Comparison of ENCODE assay signal across 8 mouse cellular contexts in genomic region chr12:85532613-85533460, GRCm38 (mm10). TPM values are rescaled to one million over a fixed set of nuclear protein-coding genes. Genes with fewer than 3 reads are reported as not detected.
DNase-seq lines count a peak whose midpoint lies in the region; ATAC-seq lines count a peak whose summit lies in the region.
"Had no signal": no experiment of that assay in that cellular context is flagged by ENCODE, and none has a peak within 500 bp of the region (broad histone marks: within the 10 kb centered on the region; RNA-seq: fewer than 3 reads in every experiment).

No protein-coding gene starts in this region.

- peak overlapping the region; percentile 33 for H3K27ac ChIP-seq in brown adipose tissue, adult 24 weeks (replicated peaks; ENCODE audit: low read depth, low read length)
- H3K27ac ChIP-seq in lung, embryonic 15.5 days, result peak overlapping the region; percentile 89
- no peak overlapping the region for H3K27ac ChIP-seq in midbrain, embryonic 13.5 days
- H3K27ac ChIP-seq: limb, embryonic 13.5 days had no signal

- intact Hi-C loops in heart, postnatal 36 days (cut with DNase I), result loop anchor here (1.0 to 5.0 kb wide), 2 partner anchors 39 to 66 kb away; partner anchors contain the start of gene Jdp2

- H3K9ac ChIP-seq in lung, embryonic 15.5 days, result no peak overlapping the region
- H3K9ac ChIP-seq in midbrain, embryonic 13.5 days (replicated peaks), result no peak overlapping the region
- H3K9ac ChIP-seq: limb, embryonic 13.5 days had no signal

- H3K36me3 ChIP-seq in lung, embryonic 15.5 days, result no peaks in the 10 kb centered on the region
- no peaks in the 10 kb centered on the region for H3K36me3 ChIP-seq in midbrain, embryonic 13.5 days
- H3K36me3 ChIP-seq: limb, embryonic 13.5 days had no signal

- peak overlapping the region; percentile 23 for H3K4me2 ChIP-seq in lung, embryonic 15.5 days
- no peak overlapping the region for H3K4me2 ChIP-seq in midbrain, embryonic 13.5 days (replicated peaks)
- H3K4me2 ChIP-seq: limb, embryonic 13.5 days had no signal

- peak; percentile 16 for DNase-seq in right cerebral cortex, adult 18-20 months
- no peak for DNase-seq in right cerebral cortex, postnatal 4 days
- peak; percentile 83 to 88 for DNase-seq in heart, postnatal 36 days
- DNase-seq in testis, postnatal 10 days (ENCODE audit: low spot score), result peak; percentile 68

- no peak overlapping the region for H3K4me3 ChIP-seq in brown adipose tissue, adult 24 weeks (ENCODE audit: insufficient read depth, low read depth, low read length)
- no peak overlapping the region for H3K4me3 ChIP-seq in lung, embryonic 15.5 days
- H3K4me3 ChIP-seq in midbrain, embryonic 13.5 days (replicated peaks), result no peak overlapping the region
- H3K4me3 ChIP-seq: limb, embryonic 13.5 days had no signal

- H3K27me3 ChIP-seq in lung, embryonic 15.5 days, result no peaks in the 10 kb centered on the region
- no peaks in the 10 kb centered on the region for H3K27me3 ChIP-seq in midbrain, embryonic 13.5 days
- H3K27me3 ChIP-seq: limb, embryonic 13.5 days had no signal

- ATAC-seq in lung, embryonic 15.5 days (ENCODE audit: borderline replicate concordance, extremely low read depth, low FRiP score, low TSS enrichment), result peak; percentile 90
- ATAC-seq in midbrain, embryonic 13.5 days, result no peak

- H3K9me3 ChIP-seq in lung, embryonic 15.5 days, result no peaks in the 10 kb centered on the region
- no peaks in the 10 kb centered on the region for H3K9me3 ChIP-seq in midbrain, embryonic 13.5 days
- H3K9me3 ChIP-seq: limb, embryonic 13.5 days had no signal

- H3K4me1 ChIP-seq in brown adipose tissue, adult 24 weeks (ENCODE audit: control insufficient read depth, insufficient read depth, insufficient read length, low read length), result peaks cover 8% of the 10 kb centered on the region
- peaks cover 24% of the 10 kb centered on the region for H3K4me1 ChIP-seq in lung, embryonic 15.5 days
- no peaks in the 10 kb centered on the region for H3K4me1 ChIP-seq in midbrain, embryonic 13.5 days (replicated peaks)
- H3K4me1 ChIP-seq: limb, embryonic 13.5 days had no signal

- 35% methylated on average over 14 of the region's 14 CpGs for WGBS in lung, embryonic 15.5 days
- 84% methylated on average over 14 of the region's 14 CpGs for WGBS in midbrain, embryonic 13.5 days

RNA-seq across cellular contexts. Expression of gene Fos, which starts 59.1 kb away (rescaled TPM):
- polyA plus RNA-seq in brown adipose tissue, adult 24 weeks (2012; ENCODE audit: insufficient read depth, insufficient read length, missing spikeins), result 10.7 and 154 TPM in 2 replicates
- total RNA-seq in heart, postnatal 36 days (2021), result 10 to 100 TPM in 1 of 2 experiments, 1 to 10 TPM in 1; 2.5 to 24.3 TPM
- 5.5 and 5.7 TPM in 2 replicates for polyA plus RNA-seq in lung, embryonic 15.5 days (2015; fragmentation: Nextera tagmentation; extraction: Ambion mirVana)
- polyA plus RNA-seq in midbrain, embryonic 13.5 days (2015; fragmentation: Nextera tagmentation; extraction: Ambion mirVana), result 0.82 and 0.90 TPM in 2 replicates
